Mouse (Mus musculus) layer of hippocampus, adult 2 months (tissue): ENCODE measurements around the gene Pin1. TPM values are rescaled to one million over a fixed set of nuclear protein-coding genes. Genes with fewer than 3 reads are reported as not detected.

ENCODE experiments used
- DNase-seq, 2 experiments: peaks; one replicate each; pipeline ENCODE4 v3.0.0; 2022; ENCODE audit warnings: low spot score in 2 of 2
- H3K27ac ChIP-seq: fragments of 200-600 bp; 2 replicates; pipeline ENCODE4 v1.8.1; 2022
- H3K4me3 ChIP-seq: fragments of 200-600 bp; 2 replicates; pipeline ENCODE4 v1.8.1; 2022; ENCODE audit warnings: mild to moderate bottlenecking
- CTCF ChIP-seq: fragments of 200-600 bp; conservative IDR thresholded peaks from 2 replicates; pipeline ENCODE4 v1.8.1; 2022; ENCODE audit warnings: antibody characterized with exemption, mild to moderate bottlenecking, moderate library complexity
- total RNA-seq, 2 experiments: library from RNA; stranded (reverse); gene quantifications; 2 replicates each; pipeline ENCODE4 v1.2.3; 2021

Pin1 gene
- total RNA-seq, 2 experiments from 2014 or later: 32.8 to 34.0 TPM

DNA sequence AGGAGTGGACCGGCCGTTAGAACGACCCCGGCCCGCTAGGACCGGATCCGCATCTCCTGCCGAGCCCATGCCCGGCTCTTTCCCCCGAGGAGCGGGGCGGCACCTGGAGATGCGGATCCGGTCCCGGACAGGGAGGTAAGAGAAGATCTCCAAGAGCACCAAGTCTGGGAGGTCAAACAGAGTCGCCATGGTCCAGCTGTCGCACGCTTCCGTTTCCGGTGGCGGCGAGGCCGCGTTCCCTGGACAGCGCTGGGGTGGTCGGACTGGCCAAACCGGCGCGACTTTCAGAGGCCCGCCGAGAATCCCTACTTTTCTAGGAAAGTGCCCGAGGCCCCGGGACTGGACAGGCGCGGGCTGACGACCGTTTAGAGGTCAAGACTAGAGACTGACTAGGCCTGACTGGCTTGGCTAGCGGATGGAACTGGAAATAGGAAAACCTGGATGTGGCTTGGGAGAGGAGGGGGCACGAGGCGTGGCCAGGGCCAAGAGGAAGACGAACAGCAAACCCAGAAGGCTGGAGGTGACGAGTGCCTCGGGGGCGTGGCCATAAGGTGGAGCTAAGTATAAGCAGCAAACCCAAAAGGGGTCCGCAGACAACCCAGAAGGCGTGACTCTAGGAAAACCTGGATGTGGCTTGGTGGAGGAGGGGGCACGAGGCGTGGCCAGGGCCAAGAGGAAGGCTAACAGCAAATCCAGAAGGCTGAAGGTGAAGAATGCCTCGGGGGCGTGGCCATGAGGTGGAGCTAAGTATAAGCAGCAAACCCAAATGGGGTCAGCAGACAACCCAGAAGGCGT is 9.6 kb upstream of the Pin1 start, which contains the start of gene Ubl5:
Gene Ubl5, plus strand, starts transcription at position 778 of the 795 bp plus-strand sequence.
- no peak for DNase-seq

DNA sequence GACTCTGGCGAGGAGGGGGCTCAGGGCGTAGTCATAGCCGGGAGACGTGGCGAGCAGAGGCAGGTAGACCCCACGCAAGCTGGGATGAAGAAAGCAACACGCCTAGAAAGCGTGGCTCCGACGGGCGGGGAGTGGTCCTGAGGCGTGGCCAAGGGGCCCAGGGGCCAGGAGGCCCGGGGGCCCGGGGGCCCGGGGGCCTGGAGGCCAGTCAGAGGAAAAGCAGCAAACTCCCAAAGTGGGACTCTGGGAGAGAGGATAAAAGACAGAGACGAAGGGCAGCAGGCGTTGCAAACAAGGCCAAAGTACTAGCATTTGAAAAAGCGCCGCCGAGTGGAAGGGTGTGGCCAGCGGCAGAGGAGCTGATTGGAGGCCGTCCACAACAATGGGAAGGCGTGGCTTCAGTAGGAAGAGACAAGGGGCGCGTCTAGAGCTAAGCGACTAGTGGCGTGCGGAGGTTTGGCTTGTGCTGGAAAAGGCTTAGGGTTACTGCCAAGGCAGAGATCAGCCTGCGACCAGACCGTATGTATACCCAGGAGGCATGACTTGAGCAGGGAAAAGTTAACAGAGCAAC is 8.9 kb upstream of the Pin1 start:
- DNase-seq: peak; percentile 67 to 78

More for the DNA sequence above, 9.6 kb upstream of the Pin1 start, which contains the start of gene Ubl5:
- peak within 1 kb of the TSS; percentile 94 for H3K4me3 ChIP-seq
- TF ChIP-seq CTCF: no peak
- H3K27ac ChIP-seq: peak within 1 kb of the TSS; percentile 94; the same call in 1 of the 2 replicates

DNA sequence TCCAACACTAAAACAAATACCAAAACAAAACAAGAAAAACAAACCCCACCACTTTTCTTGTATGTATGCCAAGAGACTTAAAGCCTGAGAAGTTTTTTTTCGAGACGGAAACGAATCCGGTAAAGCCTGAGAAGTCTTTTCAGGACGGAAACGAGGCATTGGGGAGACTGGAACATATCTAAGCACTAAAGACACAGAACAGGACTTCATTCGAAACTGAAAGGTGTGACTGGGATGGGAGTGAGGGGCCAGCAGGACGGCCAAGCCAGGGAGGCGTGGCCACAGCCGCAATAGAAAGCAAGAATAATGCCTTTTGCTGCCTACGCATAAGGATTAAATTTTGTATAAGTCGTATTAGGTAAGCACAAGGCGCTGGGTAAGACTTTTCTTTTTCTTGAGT is 8.1 kb upstream of the Pin1 start:
- Histone ChIP-seq H3K4me3 (peak overlapping the region; percentile 94), H3K27ac (peak overlapping the region; percentile 94)
- DNase-seq: no peak
- TF ChIP-seq CTCF: no peak

More for the DNA sequence above, 8.9 kb upstream of the Pin1 start:
- Histone ChIP-seq H3K4me3 (peak overlapping the region; percentile 94), H3K27ac (peak overlapping the region; percentile 94; the same call in 1 of the 2 replicates)
- peak; percentile 46 for TF ChIP-seq CTCF

DNA sequence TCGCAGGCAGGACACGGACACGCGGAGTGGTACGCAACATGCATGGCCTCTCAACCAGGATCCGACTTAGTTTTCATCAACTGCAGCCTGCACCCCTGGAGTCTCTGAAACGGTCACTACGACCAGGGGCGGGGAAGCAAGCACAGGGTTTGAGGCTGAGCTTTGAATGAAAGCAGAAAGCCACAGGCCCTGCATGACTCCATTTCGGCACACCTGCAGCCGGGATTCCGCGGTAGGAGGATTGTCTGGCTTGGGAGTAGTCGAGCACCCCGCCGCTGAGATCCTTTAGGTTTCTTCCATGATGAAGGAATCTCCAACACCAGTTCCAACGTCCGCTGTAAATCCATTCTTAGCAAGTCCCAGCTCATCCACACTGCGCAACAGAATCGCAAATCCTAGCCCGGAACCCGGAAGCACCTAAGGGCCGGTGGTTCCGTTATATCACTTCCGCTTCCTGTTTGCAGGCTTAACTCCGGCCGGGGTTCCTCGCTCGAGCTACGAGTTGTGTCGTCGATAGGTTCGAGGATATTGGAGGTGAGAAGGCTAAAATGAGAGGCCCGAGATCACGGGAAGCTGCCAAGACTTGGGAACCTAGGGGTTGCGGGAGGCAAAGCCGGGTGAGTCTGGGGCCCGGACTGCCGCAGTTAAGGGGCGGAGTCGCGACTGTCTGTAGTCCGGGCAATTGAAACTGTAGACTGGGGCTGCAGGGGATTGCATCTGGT is 7.4 kb upstream of the Pin1 start, which contains the start of gene Fbxl12:
Gene Fbxl12, minus strand, starts transcription at position 408 of the 722 bp plus-strand sequence.
- no peak for TF ChIP-seq CTCF
- Histone ChIP-seq H3K4me3 (peak within 1 kb of the TSS; percentile 94), H3K27ac (peak within 1 kb of the TSS; percentile 94)
- DNase-seq: peak; percentile 72 to 78

DNA sequence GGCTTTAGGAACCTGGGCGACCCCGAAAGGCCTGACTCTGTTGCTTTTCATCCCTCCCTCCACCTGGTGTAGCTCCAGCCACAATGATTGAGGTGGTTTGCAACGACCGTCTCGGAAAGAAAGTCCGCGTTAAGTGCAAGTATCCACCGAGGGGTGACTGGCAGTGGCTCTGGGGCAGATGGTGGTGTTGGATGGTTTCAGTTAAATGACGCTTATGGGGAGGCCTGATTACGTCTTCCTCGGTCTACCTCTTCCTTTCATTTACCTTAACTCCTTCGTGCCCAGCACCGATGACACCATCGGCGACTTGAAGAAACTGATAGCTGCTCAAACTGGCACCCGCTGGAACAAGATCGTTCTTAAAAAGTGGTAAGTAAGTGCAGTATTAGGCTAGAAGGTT is 6.8 kb upstream of the Pin1 start:
- H3K4me3 ChIP-seq: peak overlapping the region; percentile 94
- DNase-seq: no peak
- H3K27ac ChIP-seq: peak overlapping the region; percentile 94
- no peak for TF ChIP-seq CTCF

DNA sequence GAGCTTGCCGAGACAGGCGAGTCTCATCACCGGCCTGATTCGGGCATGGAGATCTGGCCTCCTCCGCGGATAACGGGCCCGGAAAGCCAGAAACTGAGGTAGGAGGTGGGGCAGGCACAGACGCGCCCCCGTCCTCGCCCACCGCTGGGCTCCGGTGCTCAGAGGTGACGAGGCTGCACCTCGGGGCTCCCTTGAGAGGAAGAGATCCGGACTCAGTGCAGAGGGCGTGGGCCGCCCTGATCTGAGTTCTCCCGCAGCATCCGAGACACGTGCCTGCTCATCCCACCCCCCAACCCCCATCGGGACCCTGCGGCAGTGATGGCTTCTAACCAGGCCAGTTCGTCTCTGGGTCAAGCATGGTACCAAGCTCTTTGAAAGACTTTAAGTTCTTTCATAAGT is 364 bp downstream of the Pin1 start:
- TF ChIP-seq CTCF: no peak
- DNase-seq: no peak
- peak overlapping the region; percentile 96 for H3K4me3 ChIP-seq
- H3K27ac ChIP-seq: peak overlapping the region; percentile 94

DNA sequence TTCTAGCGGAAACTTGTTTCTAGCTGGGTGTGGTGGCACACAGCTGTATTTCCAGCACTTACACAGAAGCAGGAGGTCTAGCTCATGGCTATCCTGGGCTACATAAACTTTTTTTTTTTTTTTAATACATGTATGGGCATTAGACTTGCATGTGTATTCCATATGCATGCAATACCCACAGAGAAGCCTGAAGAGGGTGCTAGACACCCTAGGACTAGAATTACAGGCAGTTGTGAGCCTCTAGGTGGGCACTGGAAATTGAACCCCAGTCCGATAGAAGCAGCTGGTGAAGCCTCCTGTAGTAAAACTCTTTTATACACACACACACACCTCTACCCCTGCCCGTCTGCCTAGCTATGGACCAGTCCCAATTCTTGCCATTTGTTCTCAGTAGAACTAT is 2.0 kb downstream of the Pin1 start:
- Histone ChIP-seq H3K4me3 (peak overlapping the region; percentile 9; the same call in 1 of the 2 replicates), H3K27ac (no peak overlapping the region)
- DNase-seq: no peak
- TF ChIP-seq CTCF: peak; percentile 55

DNA sequence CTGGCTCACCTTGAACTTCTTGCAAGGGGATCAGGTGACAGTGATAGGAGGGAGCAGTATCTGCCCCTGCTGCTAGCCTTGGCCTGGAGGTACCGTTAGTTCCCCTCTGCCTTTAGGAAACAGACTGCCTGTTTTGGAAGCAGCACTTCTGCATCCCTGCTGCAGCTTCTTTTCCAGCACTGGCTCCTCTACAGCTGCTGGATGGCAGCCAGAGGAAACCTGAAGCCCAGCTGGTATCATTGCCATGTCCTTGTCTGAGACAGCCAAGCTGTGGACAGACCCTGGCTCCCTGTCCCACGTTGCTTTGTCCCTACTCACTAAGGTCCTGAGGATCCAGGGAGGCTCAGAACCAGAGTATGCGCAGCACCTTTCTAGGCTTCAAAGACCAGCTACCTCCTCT is 5.7 kb downstream of the Pin1 start:
- no peak overlapping the region for H3K4me3 ChIP-seq
- no peak for TF ChIP-seq CTCF
- peak overlapping the region; percentile 51; the same call in 1 of the 2 replicates for H3K27ac ChIP-seq
- DNase-seq: no peak

DNA sequence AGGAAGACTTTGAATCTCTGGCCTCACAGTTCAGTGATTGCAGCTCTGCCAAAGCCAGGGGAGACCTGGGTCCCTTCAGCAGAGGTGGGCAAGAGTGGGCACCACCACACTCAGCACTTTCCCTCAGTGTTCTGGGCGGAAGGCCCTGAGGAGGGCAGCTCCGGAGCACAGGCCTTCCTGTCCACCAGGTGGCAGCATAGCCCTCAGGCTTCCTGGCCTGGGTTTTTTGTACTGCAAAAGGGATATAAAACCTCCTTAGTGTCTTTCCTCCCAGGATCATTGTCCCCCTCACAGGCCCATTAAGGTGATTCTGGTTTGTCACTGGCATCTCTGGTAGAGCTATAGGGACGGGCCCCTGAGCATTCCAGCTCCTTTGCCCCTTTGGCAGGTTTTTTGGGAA is 10.4 kb downstream of the Pin1 start:
- Histone ChIP-seq H3K27ac (peak overlapping the region; percentile 86), H3K4me3 (no peak overlapping the region)
- DNase-seq: peak; percentile 69 to 84
- TF ChIP-seq CTCF: peak; percentile 97

DNA sequence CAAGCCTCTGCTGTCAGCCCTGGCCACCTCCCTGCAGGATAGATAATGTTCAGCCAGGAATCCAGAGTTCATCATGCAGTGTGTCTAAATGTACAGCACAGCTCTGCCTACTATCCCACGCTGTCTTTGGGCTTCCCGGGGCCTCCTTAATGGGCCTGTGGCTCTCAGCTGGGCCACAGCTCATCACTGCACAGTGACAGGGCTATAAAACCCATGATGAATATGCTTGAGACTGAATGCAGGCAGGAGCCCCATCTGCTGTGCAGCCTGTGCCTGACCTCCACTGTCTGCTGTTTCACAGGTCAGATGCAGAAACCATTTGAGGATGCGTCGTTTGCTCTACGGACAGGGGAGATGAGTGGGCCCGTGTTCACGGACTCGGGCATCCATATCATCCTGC is 11.0 kb downstream of the Pin1 start:
- no peak for DNase-seq
- no peak overlapping the region for H3K4me3 ChIP-seq
- no peak for TF ChIP-seq CTCF
- H3K27ac ChIP-seq: peak overlapping the region; percentile 86

DNA sequence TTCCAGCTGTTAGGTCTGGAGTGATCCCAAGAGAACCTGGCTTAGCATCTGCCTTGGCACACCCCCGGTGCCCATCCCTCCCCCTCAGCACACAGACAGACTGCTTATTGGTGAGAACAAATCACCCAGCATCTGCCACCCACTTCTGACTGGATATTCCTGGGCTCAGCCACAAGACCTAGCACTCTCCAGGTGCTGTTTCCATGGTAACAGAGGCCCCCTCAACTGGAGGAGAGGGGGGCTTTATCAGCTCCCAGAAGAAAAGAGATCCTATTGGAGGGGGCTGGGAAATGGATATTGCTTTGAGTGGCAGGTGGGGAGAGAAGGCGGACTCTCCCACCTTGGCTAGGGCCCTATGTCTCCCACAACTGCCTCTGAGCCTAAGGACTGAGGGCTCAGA is 12.1 kb downstream of the Pin1 start:
- Histone ChIP-seq H3K27ac (peak overlapping the region; percentile 86), H3K4me3 (no peak overlapping the region; the same call in 1 of the 2 replicates)
- no peak for TF ChIP-seq CTCF
- DNase-seq: peak; percentile 62 to 75

DNA sequence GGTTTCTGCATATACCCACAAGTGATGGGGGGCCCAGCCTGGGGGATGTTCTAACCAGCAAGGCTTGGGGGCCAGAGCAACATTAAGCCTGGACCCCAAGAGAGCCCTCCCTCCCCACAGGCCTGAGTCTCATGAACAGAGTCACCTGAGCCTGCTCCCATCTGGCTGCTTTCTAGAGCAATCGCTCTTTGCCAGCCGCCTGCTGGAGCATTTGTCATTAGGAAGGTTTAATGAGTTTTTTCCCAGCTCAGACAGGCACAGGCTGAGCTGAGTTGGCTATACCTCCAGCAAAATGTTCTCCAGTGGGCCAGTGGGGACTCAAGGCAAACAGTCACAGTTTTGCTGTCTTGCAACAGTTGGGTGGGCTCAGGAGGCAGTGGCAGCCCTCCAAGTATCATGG is 12.5 kb downstream of the Pin1 start:
- H3K27ac ChIP-seq: peak overlapping the region; percentile 86
- H3K4me3 ChIP-seq: no peak overlapping the region; the same call in 1 of the 2 replicates
- peak; percentile 42 for TF ChIP-seq CTCF
- DNase-seq: peak; percentile 65 to 69
